In genomic region chr13:54384518-54384917, GRCm38 (mm10) we compare ENCODE assay signal across 11 mouse cellular contexts. TPM values are rescaled to one million over a fixed set of nuclear protein-coding genes. Genes with fewer than 3 reads are reported as not detected.
DNase-seq lines count a peak whose midpoint lies in the region; ATAC-seq and TF ChIP-seq lines count a peak whose summit lies in the region.
"Had no signal": no experiment of that assay in that cellular context is flagged by ENCODE, and none has a peak within 500 bp of the region (broad histone marks: within the 10 kb centered on the region; RNA-seq: fewer than 3 reads in every experiment).

No protein-coding gene starts in this region.

- H3K4me3 ChIP-seq in heart, embryonic 12.5 days, result 0 out of 2 replicates have a peak overlapping the region, but pooled peaks have one; percentile 16
- no peak overlapping the region for H3K4me3 ChIP-seq in lung, embryonic 14.5 days (ENCODE audit: low read depth, low read length)
- H3K4me3 ChIP-seq in cortical plate, adult 2 months (ENCODE audit: insufficient read depth, low read length), result no peak overlapping the region
- H3K4me3 ChIP-seq in midbrain, embryonic 14.5 days (replicated peaks; ENCODE audit: low read depth, low read length), result no peak overlapping the region

- peaks cover 12% of the 10 kb centered on the region for H3K4me1 ChIP-seq in heart, embryonic 12.5 days (replicated peaks)
- peaks cover 15% of the 10 kb centered on the region for H3K4me1 ChIP-seq in lung, embryonic 14.5 days (ENCODE audit: insufficient read depth)
- no peaks in the 10 kb centered on the region; the same call in 1 of the 2 replicates for H3K4me1 ChIP-seq in cortical plate, adult 2 months (ENCODE audit: control insufficient read depth, insufficient read depth, low read length)
- peaks cover 20% of the 10 kb centered on the region for H3K4me1 ChIP-seq in midbrain, embryonic 14.5 days (ENCODE audit: control insufficient read depth, insufficient read depth, low read length)

- H3K9ac ChIP-seq in heart, embryonic 12.5 days, result no peak overlapping the region
- H3K9ac ChIP-seq in lung, embryonic 14.5 days, result no peak overlapping the region
- H3K9ac ChIP-seq in midbrain, embryonic 14.5 days (replicated peaks; ENCODE audit: low read length), result no peak overlapping the region

- H3K9me3 ChIP-seq in heart, embryonic 12.5 days (replicated peaks), result no peaks in the 10 kb centered on the region
- no peaks in the 10 kb centered on the region for H3K9me3 ChIP-seq in lung, embryonic 14.5 days (ENCODE audit: low read depth, low read length)
- H3K9me3 ChIP-seq in midbrain, embryonic 14.5 days (ENCODE audit: control insufficient read depth, low read length), result no peaks in the 10 kb centered on the region

- peak overlapping the region; percentile 56 for H3K4me2 ChIP-seq in heart, embryonic 12.5 days
- H3K4me2 ChIP-seq in lung, embryonic 14.5 days, result peak overlapping the region; percentile 51
- no peak overlapping the region for H3K4me2 ChIP-seq in midbrain, embryonic 14.5 days (ENCODE audit: low read length)

- no peak for DNase-seq in heart, adult 9 months (ENCODE audit: low spot score in 2 of 2)
- no peak for DNase-seq in lung, embryonic 14.5 days
- no peak for DNase-seq in lung, postnatal 36 days
- no peak for DNase-seq in midbrain, embryonic 14.5 days
- no peak for DNase-seq in ovary, postnatal 10 days (ENCODE audit: low spot score)
- DNase-seq: gastrocnemius, postnatal 25 days; right cerebral cortex, postnatal 14 days had no signal

- H3K36me3 ChIP-seq in heart, embryonic 12.5 days, result no peaks in the 10 kb centered on the region
- H3K36me3 ChIP-seq in lung, embryonic 14.5 days (ENCODE audit: insufficient read depth), result no peaks in the 10 kb centered on the region; the same call in 1 of the 2 replicates
- H3K36me3 ChIP-seq in midbrain, embryonic 14.5 days (ENCODE audit: control insufficient read depth, insufficient read depth, low read length), result 0 out of 2 replicates have a peak, but pooled peaks cover 1% of the 10 kb centered on the region

- ATAC-seq in heart, embryonic 12.5 days (ENCODE audit: insufficient number of reproducible peaks, low FRiP score), result no peak
- peak; percentile 31; the same call in 1 of the 2 replicates for ATAC-seq in lung, embryonic 14.5 days (ENCODE audit: insufficient read depth)
- no peak; the same call in 1 of the 2 replicates for ATAC-seq in midbrain, embryonic 14.5 days (ENCODE audit: low FRiP score, low TSS enrichment)
- ATAC-seq in megakaryocyte-erythroid progenitor cell, adult 5-6 weeks (replicated peaks; ENCODE audit: low FRiP score, low TSS enrichment, poor library complexity, severe bottlenecking), result no peak

- H3K27ac ChIP-seq in heart, embryonic 12.5 days (ENCODE audit: poor library complexity, severe bottlenecking), result no peak overlapping the region
- no peak overlapping the region for H3K27ac ChIP-seq in lung, embryonic 14.5 days (ENCODE audit: low read depth)
- H3K27ac ChIP-seq in cortical plate, adult 2 months (ENCODE audit: insufficient read depth, low read length), result 0 out of 2 replicates have a peak overlapping the region, but pooled peaks have one; percentile 0
- 0 out of 2 replicates have a peak overlapping the region, but pooled peaks have one; percentile 26 for H3K27ac ChIP-seq in midbrain, embryonic 14.5 days (replicated peaks; ENCODE audit: low read depth, low read length)

- 28% methylated on average over 5 of the region's 5 CpGs for whole genome bisulfite sequencing in heart, embryonic 12.5 days
- 16% methylated on average over 5 of the region's 5 CpGs for WGBS in lung, embryonic 14.5 days
- WGBS in midbrain, embryonic 14.5 days, result 37% methylated on average over 5 of the region's 5 CpGs

- H3K27me3 ChIP-seq in heart, embryonic 12.5 days (replicated peaks), result peaks cover 25% of the 10 kb centered on the region
- no peaks in the 10 kb centered on the region for H3K27me3 ChIP-seq in lung, embryonic 14.5 days (ENCODE audit: insufficient read depth, low read length)
- H3K27me3 ChIP-seq in midbrain, embryonic 14.5 days (ENCODE audit: control insufficient read depth, insufficient read depth, low read length), result no peaks in the 10 kb centered on the region

- no peak for TF ChIP-seq CTCF in lung, embryonic 14.5 days (IDR thresholded peaks at IDR 0.05; ENCODE audit: low read depth)
- TF ChIP-seq CTCF in cortical plate, adult 2 months (IDR thresholded peaks at IDR 0.05; ENCODE audit: extremely low read depth, insufficient read depth, low read length), result no peak

- no peak for TF ChIP-seq POLR2A in cortical plate, adult 2 months (IDR thresholded peaks at IDR 0.05; ENCODE audit: extremely low read depth, insufficient read depth, low read length)

RNA-seq across cellular contexts. Expression of gene Cplx2, which starts 13.4 kb away (rescaled TPM):
- 2.1 and 2.2 TPM in 2 replicates for polyA plus RNA-seq in heart, embryonic 12.5 days (2016; fragmentation: Nextera tagmentation; extraction: Ambion mirVana)
- polyA plus RNA-seq in lung, embryonic 14.5 days (2014; fragmentation: Nextera tagmentation; extraction: Ambion mirVana), result 12.2 TPM in 2 replicates
- polyA plus RNA-seq in cortical plate, adult 2 months (2012; rRNA removed), result 496 and 516 TPM in 2 replicates
- polyA plus RNA-seq in midbrain, embryonic 14.5 days (2014; fragmentation: Nextera tagmentation; extraction: Ambion mirVana), result 39.4 and 41.9 TPM in 2 replicates
- 3.8 and 17.6 TPM in 2 replicates for total RNA-seq in megakaryocyte-erythroid progenitor cell, adult 5-6 weeks (2014; fragmentation: Nextera tagmentation)
- 2.1 and 3.0 TPM in 2 replicates for total RNA-seq in megakaryocyte-erythroid progenitor cell, adult 5-6 weeks (2017)
- total RNA-seq: monocyte, adult 5-6 weeks had no signal

Comparison
In these comparisons a context has a peak if more than half of its experiments do, and no peak if none do; other contexts are left out.
1. H3K27ac ChIP-seq: peak in cortical plate, adult 2 months (single experiment) and midbrain, embryonic 14.5 days (single experiment); none in heart, embryonic 12.5 days (single experiment) and lung, embryonic 14.5 days (single experiment).
2. RNA of gene Cplx2, which starts 13.4 kb away (polyA plus RNA-seq): 496 to 516 TPM in cortical plate, adult 2 months; 39.4 to 41.9 TPM in midbrain, embryonic 14.5 days, 12.2 TPM in lung, embryonic 14.5 days and 2.1 to 2.2 TPM in heart, embryonic 12.5 days; every median in the first group is over 10 times any median in the second.